Mouse (Mus musculus) heart, postnatal 36 days (tissue): ENCODE data around the gene Ambra1. TPM values are rescaled to one million over a fixed set of nuclear protein-coding genes. Genes with fewer than 3 reads are reported as not detected.

ENCODE experiments used
- DNase-seq, 2 experiments: peaks; one replicate each; pipeline ENCODE4 v3.0.0; 2021 to 2022
- intact Hi-C: fragments of 180-260 bp; cut with DNase I; formaldehyde crosslinking; loops from one replicate; pipeline ENCODE4 v1.15.1; 2025
- total RNA-seq, 2 experiments: library from RNA; stranded (reverse); gene quantifications; 2 replicates each; pipeline ENCODE4 v1.2.3; 2021

The Ambra1 gene
- total RNA-seq, 2 experiments from 2014 or later, result 14.2 to 18.0 TPM

GRCm38 (mm10) chr2:91729571-91729970 is 363 bp upstream of the Ambra1 start:
- intact Hi-C loops, result no loop called here
- DNase-seq, result no peak

- intact Hi-C loops, result no loop called here
- DNase-seq, result no peak
Measured at GRCm38 (mm10) chr2:91735221-91735620, 5.3 kb downstream of the Ambra1 start.

GRCm38 (mm10) chr2:91739586-91739985 is 9.7 kb downstream of the Ambra1 start:
- intact Hi-C loops, result no loop called here
- DNase-seq, result no peak

GRCm38 (mm10) chr2:91744686-91745085 is 14.8 kb downstream of the Ambra1 start:
- intact Hi-C loops, result no loop called here
- no peak for DNase-seq

- intact Hi-C loops, result no loop called here
- DNase-seq, result peak; percentile 65 to 69
Measured at GRCm38 (mm10) chr2:91749811-91750261, 19.9 kb downstream of the Ambra1 start.

GRCm38 (mm10) chr2:91771921-91772705 is 42.2 kb downstream of the Ambra1 start:
- DNase-seq, result no peak
- intact Hi-C loops, result no loop called here

- intact Hi-C loops, result no loop called here
- no peak for DNase-seq
Measured at GRCm38 (mm10) chr2:91773309-91773708, 43.4 kb downstream of the Ambra1 start.

- intact Hi-C loops, result loop anchor here (1.0 kb wide), 1 partner anchor 145 kb away; no protein-coding TSS in a partner anchor
- DNase-seq, result peak in 1 of 2 experiments; percentile 7
Measured at GRCm38 (mm10) chr2:91779166-91779565, 49.2 kb downstream of the Ambra1 start.

- DNase-seq, result no peak
- intact Hi-C loops, result no loop called here
Measured at GRCm38 (mm10) chr2:91791621-91792020, 61.7 kb downstream of the Ambra1 start.

- no peak for DNase-seq
Measured at GRCm38 (mm10) chr2:91792346-91792745, 62.4 kb downstream of the Ambra1 start.

GRCm38 (mm10) chr2:91794466-91794865 is 64.5 kb downstream of the Ambra1 start:
- intact Hi-C loops, result no loop called here
- DNase-seq, result no peak

More at GRCm38 (mm10) chr2:91792346-91792745, 62.4 kb downstream of the Ambra1 start:
- intact Hi-C loops, result no loop called here

GRCm38 (mm10) chr2:91795091-91795490 is 65.2 kb downstream of the Ambra1 start:
- no peak for DNase-seq
- intact Hi-C loops, result no loop called here

- intact Hi-C loops, result no loop called here
- DNase-seq, result no peak
Measured at GRCm38 (mm10) chr2:91811433-91811832, 81.5 kb downstream of the Ambra1 start.

GRCm38 (mm10) chr2:91816741-91817140 is 86.8 kb downstream of the Ambra1 start:
- intact Hi-C loops, result no loop called here
- peak; percentile 20 to 23 for DNase-seq

GRCm38 (mm10) chr2:91832227-91832626 is 102.3 kb downstream of the Ambra1 start:
- DNase-seq, result no peak
- intact Hi-C loops, result no loop called here

GRCm38 (mm10) chr2:91834272-91834671 is 104.3 kb downstream of the Ambra1 start:
- intact Hi-C loops, result no loop called here
- DNase-seq, result no peak

GRCm38 (mm10) chr2:91835031-91835430 is 105.1 kb downstream of the Ambra1 start:
- intact Hi-C loops, result no loop called here
- no peak for DNase-seq

GRCm38 (mm10) chr2:91835631-91836030 is 105.7 kb downstream of the Ambra1 start:
- no peak for DNase-seq
- intact Hi-C loops, result no loop called here

GRCm38 (mm10) chr2:91844085-91844484 is 114.2 kb downstream of the Ambra1 start:
- intact Hi-C loops, result no loop called here
- DNase-seq, result no peak

GRCm38 (mm10) chr2:91852446-91853191 is 122.7 kb downstream of the Ambra1 start:
- intact Hi-C loops, result no loop called here
- no peak for DNase-seq

- DNase-seq, result no peak
- intact Hi-C loops, result no loop called here
Measured at GRCm38 (mm10) chr2:91854575-91854974, 124.6 kb downstream of the Ambra1 start.

GRCm38 (mm10) chr2:91856958-91857357 is 127.0 kb downstream of the Ambra1 start:
- DNase-seq, result no peak
- intact Hi-C loops, result no loop called here
